Mouse (Mus musculus) gastrocnemius, postnatal 36 days (tissue): ENCODE measurements around the gene Tmem132a. TPM values are rescaled to one million over a fixed set of nuclear protein-coding genes. Genes with fewer than 3 reads are reported as not detected.

Source experiments
- DNase-seq, 2 experiments: peaks; one replicate each; pipeline ENCODE4 v3.0.0; 2022
- intact Hi-C: fragments of 180-260 bp; cut with DNase I; formaldehyde crosslinking; loops from one replicate; pipeline ENCODE4 v1.15.1; 2025
- long read RNA-seq, 2 experiments: library from polyadenylated mRNA; stranded (forward); transcript quantifications; one replicate each; pipeline ENCODE4 v2.0.0; 2021
- total RNA-seq, 2 experiments: library from RNA; stranded (reverse); gene quantifications; 2 replicates each; pipeline ENCODE4 v1.2.3; 2021

Gene Tmem132a
- 1 to 10 TPM; 5.3 to 6.0 TPM for total RNA-seq
- long read RNA-seq, experiment 1, partial matches to known transcripts: 1 of 14 reads
- long read RNA-seq, experiment 1, other reads (novel, unspliced or antisense): 13 of 14 reads
- long read RNA-seq, experiment 2, partial matches to known transcripts: 3 of 16 reads
- long read RNA-seq, experiment 2, other reads (novel, unspliced or antisense): 12 of 16 reads

GRCm38 (mm10) chr19:10869886-10870527, at the start of gene Tmem132a:
TSS of gene Tmem132a (minus strand) at chr19:10869940.
- DNase-seq: no peak
- intact Hi-C loops: no loop called here

GRCm38 (mm10) chr19:10918321-10918991, 48.7 kb upstream of the Tmem132a start:
- intact Hi-C loops: no loop called here
- no peak for DNase-seq

DNA sequence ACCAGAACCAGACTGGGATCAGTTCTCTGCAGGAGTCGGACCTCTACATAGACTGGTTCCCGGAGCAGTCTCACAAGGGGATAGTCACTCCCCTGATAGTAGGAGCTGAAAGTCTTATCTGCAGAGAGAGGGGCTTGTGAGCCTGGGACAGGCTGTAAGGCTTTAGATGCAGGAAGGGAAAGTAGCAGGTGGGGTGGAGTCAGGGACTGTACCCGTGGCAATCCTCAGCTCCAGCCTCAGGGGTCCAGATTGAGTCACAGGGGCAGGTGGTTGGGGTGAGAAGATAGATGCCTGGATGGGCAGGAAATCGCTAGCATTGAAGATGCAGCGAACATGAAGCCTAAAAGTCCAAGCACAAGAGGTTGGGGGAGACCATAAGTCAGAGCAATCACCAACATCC, 46.8 kb upstream of the Tmem132a start:
- intact Hi-C loops: no loop called here
- no peak for DNase-seq

DNA sequence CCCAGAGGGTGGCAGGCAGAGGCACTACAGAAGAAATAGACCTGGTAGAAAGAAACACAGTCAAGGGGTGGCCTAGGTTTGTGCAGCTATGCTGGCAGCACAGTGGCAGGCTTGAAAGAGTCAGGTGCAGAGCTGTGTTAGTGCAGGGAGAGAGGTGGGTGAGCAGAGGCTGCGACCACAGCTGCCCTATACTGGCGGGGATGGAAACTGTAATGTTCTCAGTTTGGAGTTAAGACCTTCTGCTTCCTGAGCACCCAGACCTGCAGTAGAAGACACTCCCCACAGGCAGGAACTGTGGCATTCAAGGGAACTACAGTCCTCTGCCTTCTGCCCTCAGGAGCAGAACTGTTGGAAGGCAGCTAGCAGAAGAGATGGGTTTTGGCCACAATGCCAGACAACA, 45.1 kb upstream of the Tmem132a start:
- no peak for DNase-seq
- intact Hi-C loops: loop anchor here (5.0 kb wide), 2 partner anchors 32 to 47 kb away; partner anchors contain the start of gene Ccdc86

DNA sequence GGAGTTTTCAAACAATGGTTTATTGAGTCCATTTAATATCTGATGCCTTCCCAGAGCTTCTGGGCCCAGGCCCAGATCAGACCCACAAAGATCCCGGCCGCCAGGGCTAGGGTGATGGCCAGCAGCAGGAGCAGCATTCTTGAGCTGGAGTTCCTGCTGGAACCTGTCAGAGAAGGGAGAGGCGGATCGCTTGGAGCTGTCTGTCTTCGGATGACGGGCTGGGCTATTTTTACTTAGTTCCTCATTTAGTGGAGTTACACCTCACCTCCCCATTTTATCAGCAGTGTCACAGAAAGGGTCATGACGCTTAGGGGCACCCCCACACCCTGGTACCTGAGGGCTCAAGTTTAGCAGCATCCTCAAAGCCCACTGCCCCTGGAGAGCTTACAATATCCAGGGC, 44.6 kb upstream of the Tmem132a start:
- DNase-seq: no peak
- intact Hi-C loops: loop anchor here (5.0 kb wide), 2 partner anchors 33 to 48 kb away; partner anchors contain the start of gene Ccdc86

DNA sequence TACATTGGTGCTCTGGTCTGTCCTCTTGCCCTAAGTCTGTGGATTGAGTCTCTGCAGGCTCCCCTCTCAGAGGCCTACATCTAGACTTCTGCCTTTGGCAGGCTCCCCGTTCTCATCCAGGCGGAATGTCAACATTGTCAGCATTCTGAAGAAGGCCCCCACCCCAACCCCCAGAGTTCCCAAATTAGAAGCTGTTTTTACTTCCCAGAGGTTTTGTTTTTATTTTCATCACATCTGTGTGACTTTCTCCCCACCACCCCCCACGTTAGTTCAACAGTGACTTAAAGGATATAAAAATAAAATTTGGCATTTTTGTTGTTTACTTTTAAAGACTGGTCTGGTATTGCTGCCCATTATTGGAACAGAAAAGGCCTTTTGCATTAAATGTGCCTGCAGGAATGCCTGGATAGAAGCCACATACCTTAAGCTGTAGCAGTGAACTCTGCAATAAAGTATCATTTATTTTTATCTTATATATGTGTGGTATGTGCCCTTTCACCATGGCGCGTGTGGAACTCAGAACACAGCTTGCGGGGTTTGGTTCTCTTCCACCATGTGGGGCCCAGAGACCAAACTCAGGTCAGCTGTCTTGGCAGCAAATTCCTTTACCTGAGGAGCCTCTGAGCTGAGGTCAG, 39.5 kb upstream of the Tmem132a start:
- DNase-seq: no peak

GRCm38 (mm10) chr19:10907891-10908290, 38.2 kb upstream of the Tmem132a start:
- peak in 1 of 2 experiments; percentile 31 for DNase-seq
- intact Hi-C loops: no loop called here

More for the DNA sequence above, 39.5 kb upstream of the Tmem132a start:
- intact Hi-C loops: no loop called here

DNA sequence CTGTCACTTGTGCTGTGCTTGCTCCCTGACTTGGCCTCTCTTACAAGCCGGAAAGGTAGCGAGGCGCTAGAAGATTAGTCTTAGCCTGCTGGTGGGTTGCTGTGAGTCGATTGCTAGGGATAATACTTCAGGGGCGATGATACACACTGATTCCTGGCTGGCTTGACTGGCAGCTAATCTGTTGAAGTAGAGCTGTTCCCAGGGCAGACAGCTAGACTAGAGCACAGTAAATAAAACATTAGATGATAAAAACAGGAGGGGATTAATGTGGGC, 35.9 kb upstream of the Tmem132a start:
- intact Hi-C loops: no loop called here
- no peak for DNase-seq

DNA sequence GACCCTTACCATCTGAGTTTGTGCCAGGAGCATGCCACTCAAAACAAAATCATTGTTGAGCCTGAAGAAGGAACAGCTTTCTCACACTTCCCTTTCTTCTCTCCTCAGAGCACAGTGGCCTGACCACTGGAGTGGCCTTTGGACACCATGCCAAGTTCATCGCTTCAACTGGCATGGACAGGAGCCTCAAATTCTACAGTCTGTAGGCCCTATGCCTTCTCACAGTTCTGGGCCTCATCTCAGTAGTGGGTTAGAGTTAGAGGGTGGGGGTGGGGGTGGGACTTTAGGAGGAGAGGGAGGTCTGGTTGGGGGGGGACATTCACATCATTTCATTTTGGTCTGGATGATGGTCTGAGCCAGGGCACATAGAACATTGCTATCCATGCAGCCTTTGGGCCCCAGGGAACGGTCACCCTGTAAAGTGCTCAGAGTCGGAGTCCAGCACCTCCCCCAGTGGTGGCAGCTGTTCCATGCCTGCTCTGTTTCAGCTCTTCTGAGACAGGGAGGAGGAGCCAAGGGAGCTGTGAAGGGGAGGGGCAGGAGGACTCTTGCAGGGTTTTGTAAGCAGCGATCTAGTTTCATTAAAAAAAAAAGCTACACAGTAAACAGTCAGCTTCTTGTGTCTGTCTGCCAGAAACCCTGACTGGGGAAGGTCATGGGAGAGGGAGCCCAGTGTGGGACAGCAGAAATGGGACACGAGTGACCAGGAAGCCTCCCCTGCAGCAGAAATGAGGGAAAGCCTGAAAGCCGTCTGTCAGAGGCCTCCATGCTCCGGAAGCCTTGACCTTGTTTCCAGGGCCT, 35.4 kb upstream of the Tmem132a start:
- DNase-seq: peak; percentile 50 to 69
- intact Hi-C loops: no loop called here

GRCm38 (mm10) chr19:10904512-10904911, 34.8 kb upstream of the Tmem132a start:
- DNase-seq: no peak
- intact Hi-C loops: no loop called here

- no peak for DNase-seq
- intact Hi-C loops: no loop called here
These were observed 31.3 kb upstream of the Tmem132a start for GRCm38 (mm10) chr19:10901046-10901445.

GRCm38 (mm10) chr19:10900315-10900714, 30.6 kb upstream of the Tmem132a start:
- DNase-seq: peak; percentile 38 to 46
- intact Hi-C loops: no loop called here

- intact Hi-C loops: no loop called here
- DNase-seq: no peak
These were observed 27.8 kb upstream of the Tmem132a start for GRCm38 (mm10) chr19:10897491-10897890.

DNA sequence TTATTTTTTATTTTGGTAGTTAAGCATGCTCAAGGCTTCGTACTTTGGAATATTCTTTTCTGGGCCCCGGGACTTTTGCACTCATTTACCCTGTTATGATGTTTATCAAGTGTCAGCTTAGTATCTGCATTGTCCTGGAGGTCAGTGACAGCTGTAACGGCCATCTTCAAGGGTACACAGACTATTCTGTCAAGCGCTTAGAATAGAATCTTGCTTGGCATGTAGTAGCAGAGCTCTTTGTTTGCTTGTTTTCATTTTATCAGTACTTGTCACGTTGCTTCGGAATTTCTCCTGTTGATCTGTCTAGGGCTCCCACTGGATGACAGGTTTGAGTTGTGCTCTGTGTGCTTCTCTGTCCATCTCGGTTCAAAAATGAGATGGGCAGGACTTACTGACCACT, 27.1 kb upstream of the Tmem132a start:
- intact Hi-C loops: no loop called here
- DNase-seq: no peak

GRCm38 (mm10) chr19:10895708-10896107, 26.0 kb upstream of the Tmem132a start:
- DNase-seq: no peak
- intact Hi-C loops: loop anchor here (2.0 kb wide), 1 partner anchor 15 kb away; no protein-coding TSS in a partner anchor

DNA sequence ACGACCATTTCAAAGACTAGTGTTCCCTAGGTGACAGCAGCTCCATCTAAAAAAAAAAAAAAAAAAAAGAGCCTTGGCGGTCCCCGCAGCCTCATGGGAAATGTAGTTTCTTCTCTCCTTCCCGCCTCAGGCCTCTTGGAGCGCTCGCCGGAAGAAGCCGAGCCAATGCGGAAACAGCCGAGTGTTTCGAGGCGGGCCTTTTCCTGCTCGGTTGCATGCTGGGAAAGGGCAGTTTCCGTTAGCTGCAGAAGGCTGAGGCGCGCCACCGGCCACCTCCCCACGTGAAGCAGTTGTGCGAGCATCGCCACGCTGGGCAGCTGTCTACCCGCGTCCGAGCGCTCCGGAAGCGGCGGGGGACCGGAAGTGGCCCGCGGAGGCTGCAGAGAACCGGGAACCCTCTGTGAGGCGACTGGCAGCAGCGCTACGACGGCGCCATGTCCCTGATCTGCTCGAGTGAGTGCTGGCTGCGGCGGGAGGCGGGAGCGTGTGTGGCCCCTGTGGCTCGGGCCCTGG, 25.3 kb upstream of the Tmem132a start, which contains the start of gene Prpf19:
TSS of gene Prpf19 (plus strand) at position 216 of the 513 bp plus-strand sequence.
- peak; percentile 95 for DNase-seq
- intact Hi-C loops: loop anchor here (2.0 kb wide), 1 partner anchor 14 kb away; no protein-coding TSS in a partner anchor

DNA sequence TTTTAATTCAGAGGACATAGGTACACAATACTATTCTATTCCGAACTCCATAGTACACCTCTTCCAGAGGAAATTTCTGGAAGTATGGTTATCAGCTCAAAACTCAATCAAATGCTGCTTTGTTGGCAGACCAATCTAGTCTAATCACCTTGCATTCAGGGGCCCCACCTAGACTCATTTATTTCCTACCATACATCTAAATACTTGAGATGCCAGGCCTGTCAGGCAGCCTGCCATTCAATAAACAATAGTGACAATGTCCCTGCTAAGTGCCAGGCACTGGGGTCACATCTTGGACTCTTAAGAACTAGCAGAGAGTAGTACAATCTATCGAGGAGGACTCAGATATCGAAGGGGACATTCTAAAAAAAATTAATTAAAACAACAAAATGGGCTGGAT, 22.5 kb upstream of the Tmem132a start:
- no peak for DNase-seq
- intact Hi-C loops: no loop called here

DNA sequence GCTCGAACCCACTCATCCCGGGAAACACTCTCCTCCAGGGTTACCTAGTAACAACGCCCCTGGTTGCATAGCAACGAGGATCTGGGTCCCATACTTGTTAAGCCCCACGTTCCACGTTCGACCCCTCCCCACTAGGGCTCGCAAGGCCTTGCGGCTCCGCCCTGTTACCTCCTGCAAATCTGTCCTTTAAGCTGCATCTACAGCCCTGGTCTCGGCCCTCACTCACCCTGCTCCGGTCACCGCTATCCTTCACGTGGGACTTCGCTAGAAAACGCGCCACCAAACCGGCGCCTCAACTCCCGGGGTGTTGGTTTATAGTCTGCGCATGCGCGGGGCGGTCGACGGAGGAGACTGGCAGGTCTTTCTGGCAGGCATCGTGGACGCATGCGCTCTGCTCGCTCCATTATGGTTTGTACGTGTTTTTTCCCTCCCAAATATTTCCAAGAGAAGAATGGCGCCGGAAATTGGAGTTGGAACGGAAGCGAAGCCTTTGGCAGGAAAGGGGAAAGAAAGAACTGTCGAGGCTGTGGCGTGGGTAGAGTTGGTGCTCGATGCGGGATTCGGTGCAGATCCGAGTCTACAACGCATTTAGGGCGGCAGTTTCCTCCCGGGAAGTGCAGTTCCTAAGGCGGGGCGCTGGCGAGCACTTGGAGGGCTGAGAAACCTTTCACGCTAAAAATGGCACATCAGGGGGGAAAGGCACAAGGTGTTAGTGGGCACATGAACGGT, 11.8 kb upstream of the Tmem132a start, which contains the start of gene Tmem109:
TSS of gene Tmem109 (minus strand) at position 576 of the 729 bp plus-strand sequence.
- peak; percentile 85 to 92 for DNase-seq
- intact Hi-C loops: loop anchor here (2.0 kb wide), 2 partner anchors 13 to 71 kb away; partner anchors contain the start of gene Prpf19

DNA sequence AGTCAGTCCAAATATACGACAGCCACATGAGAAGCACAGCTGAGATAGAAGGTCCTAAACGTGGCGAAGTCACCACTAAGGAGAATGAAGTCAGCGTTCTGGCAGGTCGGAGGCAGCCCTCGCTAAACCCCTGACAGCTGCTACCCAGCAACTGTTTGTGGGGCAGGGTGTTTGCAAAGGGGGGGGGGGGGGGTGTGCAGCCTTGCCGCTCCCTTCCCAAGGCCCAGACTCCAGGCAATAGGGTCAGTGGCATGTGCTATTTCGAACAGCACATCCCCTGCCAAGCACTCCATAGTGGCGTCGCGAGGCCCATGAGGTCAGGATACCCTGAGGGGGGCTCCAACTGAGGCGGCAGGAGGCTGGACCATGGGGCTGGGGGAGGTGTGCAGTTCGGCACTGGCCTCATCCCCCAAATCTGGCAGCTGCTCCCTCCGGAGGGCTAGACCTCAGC, 11.3 kb upstream of the Tmem132a start:
- intact Hi-C loops: loop anchor here (2.0 kb wide), 2 partner anchors 14 to 72 kb away; partner anchors contain the start of gene Prpf19
- no peak for DNase-seq
